ENCODE assay signal across 7 mouse cellular contexts in the genomic region with DNA sequence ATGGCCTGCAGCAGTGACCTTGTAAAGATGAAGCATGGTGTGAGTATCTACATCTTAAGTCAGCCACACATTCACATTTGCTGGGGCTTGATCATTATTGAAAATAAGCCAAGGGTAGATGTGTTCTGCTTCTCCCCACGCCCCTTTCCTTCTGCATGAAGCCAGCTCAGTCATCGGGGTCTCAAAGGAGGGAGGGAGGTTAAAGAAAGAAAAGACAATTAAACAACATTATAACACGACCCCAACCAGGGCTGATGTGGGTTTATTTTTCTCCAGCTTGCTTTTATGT.
DNase-seq lines count a peak whose midpoint lies in the region; ATAC-seq and TF ChIP-seq lines count a peak whose summit lies in the region.

No protein-coding gene starts in this region.

- TF ChIP-seq RAD21 in CH12.LX (IDR thresholded peaks at IDR 0.05; ENCODE audit: low read depth, low read length) (no peak), MEL (IDR thresholded peaks at IDR 0.05; ENCODE audit: low read depth, low read length) (no peak)

- H3K4me2 ChIP-seq in kidney, postnatal 0 days (ENCODE audit: low read length): no peak overlapping the region
- peak overlapping the region; percentile 96 for H3K4me2 ChIP-seq in CH12.LX (ENCODE audit: insufficient read depth, low read depth, poor library complexity, severe bottlenecking)
- peak overlapping the region; percentile 64; the same call in 1 of the 2 replicates for H3K4me2 ChIP-seq in limb, embryonic 15.5 days

- no peak for TF ChIP-seq EP300 in CH12.LX (IDR thresholded peaks at IDR 0.05; ENCODE audit: low read length)
- TF ChIP-seq EP300 in MEL (IDR thresholded peaks at IDR 0.05; ENCODE audit: low read depth in 1 of 2, low read length in 2 of 2): no peak

- TF ChIP-seq POLR2A in CH12.LX (IDR thresholded peaks at IDR 0.05; ENCODE audit: low read depth, low read length) (no peak), MEL (IDR thresholded peaks at IDR 0.05; ENCODE audit: control insufficient read depth in 1 of 2, insufficient read depth in 1 of 2, low read depth in 1 of 2, low read length in 2 of 2, poor library complexity in 1 of 2) (no peak)

- H3K9ac ChIP-seq in kidney, postnatal 0 days (ENCODE audit: low read depth, low read length): no peak overlapping the region
- H3K9ac ChIP-seq in CH12.LX (ENCODE audit: insufficient read depth, low read depth) (peak overlapping the region; percentile 88), MEL (ENCODE audit: control insufficient read depth, low read depth, low read length, poor library complexity, severe bottlenecking) (peak overlapping the region; percentile 40)
- no peak overlapping the region for H3K9ac ChIP-seq in limb, embryonic 15.5 days

- no peak overlapping the region for H3K27ac ChIP-seq in kidney, postnatal 0 days
- H3K27ac ChIP-seq in CH12.LX (ENCODE audit: insufficient read depth, low read depth) (peak overlapping the region; percentile 87), MEL (ENCODE audit: control insufficient read depth, low read depth, low read length) (0 out of 2 replicates have a peak overlapping the region, but pooled peaks have one; percentile 8)
- no peak overlapping the region for H3K27ac ChIP-seq in limb, embryonic 15.5 days

- ATAC-seq in kidney, postnatal 0 days (replicated peaks; ENCODE audit: low FRiP score, low read depth): no peak
- no peak for ATAC-seq in limb, embryonic 15.5 days (ENCODE audit: insufficient number of reproducible peaks, low FRiP score, low TSS enrichment, low read depth)

- 51% methylated on average over 3 of the region's 3 CpGs for WGBS in kidney, postnatal 0 days
- 71% methylated on average over 3 of the region's 3 CpGs for WGBS in limb, embryonic 15.5 days

- dilution Hi-C loops in CH12.LX (cut with MboI; ENCODE audit: extremely low pct_ligation_motif_present, extremely low pct_unique_long_range_greater_than_20kb, low sequenced_read_pairs): no loop called here

- in situ Hi-C loops in CH12.LX (cut with MboI; ENCODE audit: low pct_ligation_motif_present, low pct_unique_long_range_greater_than_20kb, low sequenced_read_pairs): no loop called here

- 0 out of 2 replicates have a peak, but pooled peaks cover 1% of the 10 kb centered on the region for H3K4me1 ChIP-seq in kidney, postnatal 0 days (replicated peaks; ENCODE audit: insufficient read depth, low read length)
- H3K4me1 ChIP-seq in CH12.LX (ENCODE audit: control insufficient read depth in 1 of 2, insufficient read depth in 2 of 2): peaks cover 22 to 64% of the 10 kb centered on the region in 2 experiments
- H3K4me1 ChIP-seq in MEL (ENCODE audit: control insufficient read depth in 1 of 2, insufficient read depth in 2 of 2, low read length in 2 of 2): peaks cover 2 to 3% of the 10 kb centered on the region in 2 experiments; a peak in 2 of 4 replicates
- peaks cover 9% of the 10 kb centered on the region for H3K4me1 ChIP-seq in limb, embryonic 15.5 days

- TF ChIP-seq CTCF in kidney, postnatal 0 days (IDR thresholded peaks at IDR 0.05; ENCODE audit: low read depth): no peak
- TF ChIP-seq CTCF in CH12.LX (conservative IDR thresholded peaks at IDR 0.05 in 1 of 2, IDR thresholded peaks at IDR 0.05 in 1 of 2; ENCODE audit: low read depth in 2 of 2, low read length in 2 of 2) (no peak), MEL (IDR thresholded peaks at IDR 0.05 in 2 of 3, conservative IDR thresholded peaks at IDR 0.05 in 1 of 3; ENCODE audit: control insufficient read depth in 1 of 3, insufficient read depth in 1 of 3, low read depth in 2 of 3, low read length in 3 of 3, poor library complexity in 1 of 3, severe bottlenecking in 1 of 3) (no peak)

- peak; percentile 6 for DNase-seq in kidney, postnatal 0 days (ENCODE audit: low spot score)
- no peak for DNase-seq in kidney, adult 8-10 months
- DNase-seq in CH12.LX (ENCODE audit: extremely low read depth) (no peak), MEL (ENCODE audit: low read depth, low spot score) (peak; percentile 27)
- no peak for DNase-seq in layer of hippocampus, postnatal 10 days (ENCODE audit: low spot score in 2 of 2)
- no peak for DNase-seq in urinary bladder, postnatal 10 days (ENCODE audit: low spot score)

- H3K27me3 ChIP-seq in kidney, postnatal 0 days (ENCODE audit: insufficient read depth, low read length): no peaks in the 10 kb centered on the region
- no peaks in the 10 kb centered on the region for H3K27me3 ChIP-seq in CH12.LX (replicated peaks)
- H3K27me3 ChIP-seq in MEL (ENCODE audit: control insufficient read depth in 1 of 2, insufficient read depth in 2 of 2, low read length in 2 of 2): no peaks in the 10 kb centered on the region
- H3K27me3 ChIP-seq in limb, embryonic 15.5 days: no peaks in the 10 kb centered on the region

- no peak overlapping the region for H3K4me3 ChIP-seq in kidney, postnatal 0 days (replicated peaks; ENCODE audit: low read depth, low read length)
- H3K4me3 ChIP-seq in CH12.LX (replicated peaks in 1 of 3; ENCODE audit: low read depth in 2 of 3, low read length in 2 of 3, poor library complexity in 1 of 3) (peak overlapping the region; percentile 60 to 79 (median 60)), MEL (ENCODE audit: control insufficient read depth in 1 of 2, insufficient read depth in 1 of 2, low read depth in 2 of 2, low read length in 2 of 2) (peak overlapping the region; percentile 52 to 54)
- H3K4me3 ChIP-seq in limb, embryonic 15.5 days: no peak overlapping the region

- no peaks in the 10 kb centered on the region for H3K36me3 ChIP-seq in kidney, postnatal 0 days (ENCODE audit: insufficient read depth, low read length)
- H3K36me3 ChIP-seq in CH12.LX (replicated peaks in 1 of 2; ENCODE audit: control insufficient read depth in 1 of 2, insufficient read depth in 1 of 2, low read length in 1 of 2): peaks cover 27 to 29% of the 10 kb centered on the region in 2 experiments
- peaks cover 3 to 5% of the 10 kb centered on the region in 2 experiments for H3K36me3 ChIP-seq in MEL (ENCODE audit: control insufficient read depth in 1 of 2, insufficient read depth in 2 of 2, low read length in 2 of 2)
- peaks cover 7% of the 10 kb centered on the region; the same call in 1 of the 2 replicates for H3K36me3 ChIP-seq in limb, embryonic 15.5 days

- H3K9me3 ChIP-seq in kidney, postnatal 0 days (replicated peaks; ENCODE audit: low read length): no peaks in the 10 kb centered on the region
- H3K9me3 ChIP-seq in CH12.LX (replicated peaks; ENCODE audit: low read length): peaks cover 24% of the 10 kb centered on the region
- no peaks in the 10 kb centered on the region for H3K9me3 ChIP-seq in MEL (replicated peaks; ENCODE audit: insufficient read depth, low read length)
- H3K9me3 ChIP-seq in limb, embryonic 15.5 days: no peaks in the 10 kb centered on the region

- H3K79me2 ChIP-seq in CH12.LX (replicated peaks; ENCODE audit: control insufficient read depth, extremely low read depth, insufficient read depth, poor library complexity, severe bottlenecking) (peaks cover 41% of the 10 kb centered on the region), MEL (ENCODE audit: control insufficient read depth, insufficient read depth, low read length, poor library complexity) (peaks cover 9% of the 10 kb centered on the region)

TF ChIP-seq in CH12.LX, 34 proteins besides CTCF, POLR2A, EP300 and RAD21:
- TF ChIP-seq ETS1 (conservative IDR thresholded peaks at IDR 0.05; ENCODE audit: low read depth, low read length) (no peak), CHD1 (IDR thresholded peaks at IDR 0.05; ENCODE audit: low read depth, low read length) (0 out of 2 replicates have a peak, but pooled peaks have one; percentile 38)

TF ChIP-seq in MEL, 35 proteins besides CTCF, POLR2A, EP300 and RAD21:
- no peak for TF ChIP-seq ETS1 (IDR thresholded peaks at IDR 0.05; ENCODE audit: low read depth, low read length)
- no peak for TF ChIP-seq TBP (IDR thresholded peaks at IDR 0.05; ENCODE audit: low read depth, low read length)
- no peak for TF ChIP-seq ZMIZ1 (IDR thresholded peaks at IDR 0.05; ENCODE audit: low read depth, low read length)
- no peak for TF ChIP-seq MAFK (IDR thresholded peaks at IDR 0.05; ENCODE audit: borderline replicate concordance, low read depth, low read length)
- no peak for TF ChIP-seq MXI1 (IDR thresholded peaks at IDR 0.05; ENCODE audit: low read depth, low read length)
- TF ChIP-seq MYB (IDR thresholded peaks at IDR 0.05; ENCODE audit: low read depth, low read length): no peak
- TF ChIP-seq UBTF (IDR thresholded peaks at IDR 0.05; ENCODE audit: borderline replicate concordance, insufficient read depth, low read depth, low read length): no peak
- TF ChIP-seq ZNF384 (IDR thresholded peaks at IDR 0.05; ENCODE audit: low read depth, low read length): no peak
- TF ChIP-seq E2F4 (IDR thresholded peaks at IDR 0.05; ENCODE audit: borderline replicate concordance, low read depth, low read length): no peak
- TF ChIP-seq RCOR1 (IDR thresholded peaks at IDR 0.05; ENCODE audit: low read depth, low read length): no peak
- no peak for TF ChIP-seq POLR2AphosphoS5 (IDR thresholded peaks at IDR 0.05; ENCODE audit: borderline replicate concordance, low read depth, low read length)
- no peak for TF ChIP-seq USF1 (IDR thresholded peaks at IDR 0.05; ENCODE audit: low read depth, low read length)
- no peak for TF ChIP-seq SMC3 (IDR thresholded peaks at IDR 0.05; ENCODE audit: low read depth, low read length)
- no peak for TF ChIP-seq TCF12 (IDR thresholded peaks at IDR 0.05; ENCODE audit: low read depth, low read length)
- TF ChIP-seq USF2 (IDR thresholded peaks at IDR 0.05; ENCODE audit: borderline replicate concordance in 1 of 2, insufficient read depth in 1 of 2, low read depth in 1 of 2, low read length in 2 of 2): no peak
- TF ChIP-seq MAZ (IDR thresholded peaks at IDR 0.05; ENCODE audit: low read depth, low read length): no peak
- TF ChIP-seq NRF1 (IDR thresholded peaks at IDR 0.05; ENCODE audit: insufficient read depth, low read depth, low read length, poor library complexity, severe bottlenecking): no peak
- TF ChIP-seq MYC (IDR thresholded peaks at IDR 0.05; ENCODE audit: low read depth, low read length): no peak
- TF ChIP-seq ZKSCAN1 (IDR thresholded peaks at IDR 0.05; ENCODE audit: low read depth, low read length): no peak

Comparison
In these comparisons a context has a peak if more than half of its experiments do, and no peak if none do; other contexts are left out.
1. DNase-seq: peak in kidney, postnatal 0 days (single experiment) and MEL (single experiment); none in kidney, adult 8-10 months (0 of 2), CH12.LX (single experiment), layer of hippocampus, postnatal 10 days (0 of 2) and urinary bladder, postnatal 10 days (single experiment).
2. H3K27ac ChIP-seq: peak in CH12.LX (single experiment) and MEL (single experiment); none in kidney, postnatal 0 days (single experiment) and limb, embryonic 15.5 days (single experiment).
3. H3K4me3 ChIP-seq: peak in CH12.LX (3 of 3) and MEL (2 of 2); none in kidney, postnatal 0 days (single experiment) and limb, embryonic 15.5 days (single experiment).
4. H3K9ac ChIP-seq: peak in CH12.LX (single experiment) and MEL (single experiment); none in kidney, postnatal 0 days (single experiment) and limb, embryonic 15.5 days (single experiment).